Mouse (Mus musculus) embryo, embryonic 11.5 days (tissue): ENCODE data around the gene 9830107B12Rik.
"Not testable (repeated sequence)": the region's sequence is repeated elsewhere in the genome, so short reads cannot be mapped to it uniquely, and the experiment has no call there.

Source experiments
- DNase-seq: peaks from one replicate; pipeline ENCODE4 v3.0.0-alpha.2; 2012; ENCODE audit warnings: low read depth, low spot score

Gene 9830107B12Rik

GRCm38 (mm10) chr17:48146120-48146519 is at the start of gene 9830107B12Rik:
TSS of gene 9830107B12Rik (minus strand) at chr17:48146268.
- DNase-seq, result no peak

GRCm38 (mm10) chr17:48192366-48192765 is 46.3 kb upstream of the 9830107B12Rik start:
- no peak for DNase-seq

GRCm38 (mm10) chr17:48185252-48185651 is 39.2 kb upstream of the 9830107B12Rik start:
- DNase-seq, result no peak

- DNase-seq, result not testable (repeated sequence)
Measured at GRCm38 (mm10) chr17:48167103-48167502, 21.0 kb upstream of the 9830107B12Rik start, which contains the start of gene A530064D06Rik. TSS of gene A530064D06Rik (minus strand) at chr17:48167275.

GRCm38 (mm10) chr17:48157382-48158076 is 11.5 kb upstream of the 9830107B12Rik start:
- DNase-seq, result no peak

- DNase-seq, result no peak
Measured at GRCm38 (mm10) chr17:48132810-48133209, 13.3 kb downstream of the 9830107B12Rik start.

- DNase-seq, result no peak
Measured at GRCm38 (mm10) chr17:48120456-48120855, 25.6 kb downstream of the 9830107B12Rik start.

GRCm38 (mm10) chr17:48119656-48120055 is 26.4 kb downstream of the 9830107B12Rik start:
- DNase-seq, result peak; percentile 52

- no peak for DNase-seq
Measured at GRCm38 (mm10) chr17:48118570-48118969, 27.5 kb downstream of the 9830107B12Rik start.

GRCm38 (mm10) chr17:48110547-48111287 is 35.4 kb downstream of the 9830107B12Rik start:
- peak; percentile 13 for DNase-seq

- no peak for DNase-seq
Measured at GRCm38 (mm10) chr17:48108520-48108919, 37.5 kb downstream of the 9830107B12Rik start.

- DNase-seq, result no peak
Measured at GRCm38 (mm10) chr17:48107862-48108261, 38.2 kb downstream of the 9830107B12Rik start.

- no peak for DNase-seq
Measured at GRCm38 (mm10) chr17:48107333-48107732, 38.7 kb downstream of the 9830107B12Rik start.

- peak; percentile 77 for DNase-seq
Measured at GRCm38 (mm10) chr17:48100441-48101417, 45.3 kb downstream of the 9830107B12Rik start.

GRCm38 (mm10) chr17:48099312-48099711 is 46.8 kb downstream of the 9830107B12Rik start:
- DNase-seq, result no peak

GRCm38 (mm10) chr17:48098528-48098890 is 47.6 kb downstream of the 9830107B12Rik start:
- no peak for DNase-seq

GRCm38 (mm10) chr17:48097743-48098527 is 48.1 kb downstream of the 9830107B12Rik start:
- no peak for DNase-seq

GRCm38 (mm10) chr17:48097011-48097742 is 48.9 kb downstream of the 9830107B12Rik start:
- no peak for DNase-seq

GRCm38 (mm10) chr17:48096321-48096720 is 49.7 kb downstream of the 9830107B12Rik start:
- DNase-seq, result no peak

- no peak for DNase-seq
Measured at GRCm38 (mm10) chr17:48095718-48096121, 50.3 kb downstream of the 9830107B12Rik start.
